Mouse (Mus musculus) ES-E14 (cell line): ENCODE measurements around the gene Grk6.

Source experiments
- MAFK ChIP-seq: IDR thresholded peaks from 2 replicates; pipeline ENCODE4 v1.6.1; 2014; ENCODE audit warnings: mild to moderate bottlenecking, low read depth, low read length, inconsistent platforms; ENCODE audit not compliant: insufficient read depth
- ZC3H11A ChIP-seq: IDR thresholded peaks from 2 replicates; pipeline ENCODE4 v1.6.1; 2012; ENCODE audit warnings: low read depth, mild to moderate bottlenecking, inconsistent platforms, low read length, borderline replicate concordance
- ZNF384 ChIP-seq: IDR thresholded peaks from 2 replicates; pipeline ENCODE4 v1.6.1; 2012; ENCODE audit warnings: low read depth, low read length, inconsistent platforms

DNA sequence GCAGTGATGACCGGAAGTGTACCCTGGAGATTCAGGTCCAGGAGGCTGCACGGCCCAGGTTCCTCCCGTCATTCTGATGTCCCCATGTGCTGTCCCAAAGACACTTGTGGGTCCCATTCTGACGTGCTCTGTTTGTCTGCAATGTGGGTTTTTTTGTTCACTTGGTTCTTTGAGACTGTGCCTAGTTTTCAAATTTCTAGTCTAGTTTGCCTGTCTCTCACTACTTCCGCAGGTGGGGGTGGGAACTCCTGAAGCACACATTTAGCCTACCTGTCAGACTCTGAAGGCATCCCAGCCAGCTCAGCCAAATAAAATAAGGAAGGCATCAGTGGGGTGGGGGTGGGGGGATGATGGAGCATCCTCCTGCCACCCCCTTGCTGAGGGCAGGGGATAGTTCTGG is 3.3 kb downstream of the Grk6 start:
- TF ChIP-seq ZNF384, result no peak
- no peak for TF ChIP-seq MAFK
- no peak for TF ChIP-seq ZC3H11A
